Comparison of ENCODE assay signal across 9 mouse cellular contexts in the genomic region with DNA sequence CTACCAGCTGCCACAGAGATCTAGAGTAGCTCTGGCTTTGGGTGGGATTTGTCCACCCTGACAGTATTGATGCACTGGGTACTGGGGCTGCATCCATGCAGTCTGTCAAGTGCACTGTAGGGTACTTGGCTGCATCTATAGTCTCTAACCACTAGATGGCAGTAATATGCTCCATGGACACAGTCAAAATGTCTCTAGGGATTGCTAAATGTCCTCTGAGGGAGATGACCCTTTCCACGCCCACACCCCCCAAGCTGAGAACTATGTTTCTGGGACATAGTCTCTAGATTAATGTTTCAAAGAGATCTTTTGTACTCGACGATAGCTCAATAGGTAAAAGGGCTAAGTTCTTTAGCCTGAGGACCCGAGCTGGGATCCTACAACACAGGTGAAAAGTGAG. TPM values are rescaled to one million over a fixed set of nuclear protein-coding genes. Genes with fewer than 3 reads are reported as not detected.
DNase-seq lines count a peak whose midpoint lies in the region; ATAC-seq and TF ChIP-seq lines count a peak whose summit lies in the region.
"Had no signal": no experiment of that assay in that cellular context is flagged by ENCODE, and none has a peak within 500 bp of the region (broad histone marks: within the 10 kb centered on the region; RNA-seq: fewer than 3 reads in every experiment).

No protein-coding gene starts in this region.

- TF ChIP-seq CTCF in midbrain, postnatal 0 days (IDR thresholded peaks at IDR 0.05) = peak; percentile 66

- peak; percentile 25 to 36 for DNase-seq in cerebellum, postnatal 10 days
- no peak for DNase-seq in cerebellum, adult 11 months
- DNase-seq in midbrain, postnatal 0 days (ENCODE audit: low spot score) = peak; percentile 37
- DNase-seq in heart, adult 9 months (ENCODE audit: low spot score in 2 of 2) = peak; percentile 15 to 26
- peak; percentile 85 for DNase-seq in retina, embryonic 14.5 days (ENCODE audit: low spot score)
- no peak for DNase-seq in urinary bladder, postnatal 25 days (ENCODE audit: low spot score)
- DNase-seq in adrenal gland, postnatal 4 days (ENCODE audit: low spot score in 2 of 2) = no peak

- H3K4me3 ChIP-seq in midbrain, postnatal 0 days (ENCODE audit: low read depth, low read length) = no peak overlapping the region
- no peak overlapping the region for H3K4me3 ChIP-seq in midbrain, embryonic 13.5 days (replicated peaks)
- H3K4me3 ChIP-seq: stomach, embryonic 15.5 days had no signal

- no peaks in the 10 kb centered on the region for H3K27me3 ChIP-seq in midbrain, postnatal 0 days (ENCODE audit: insufficient read depth, low read length)
- H3K27me3 ChIP-seq in midbrain, embryonic 13.5 days = no peaks in the 10 kb centered on the region
- H3K27me3 ChIP-seq: stomach, embryonic 15.5 days had no signal

- H3K36me3 ChIP-seq in midbrain, postnatal 0 days (ENCODE audit: insufficient read depth, low read length) = no peaks in the 10 kb centered on the region
- H3K36me3 ChIP-seq in midbrain, embryonic 13.5 days = no peaks in the 10 kb centered on the region
- H3K36me3 ChIP-seq: stomach, embryonic 15.5 days had no signal

- no peaks in the 10 kb centered on the region for H3K4me1 ChIP-seq in midbrain, postnatal 0 days (ENCODE audit: insufficient read depth, low read length)
- H3K4me1 ChIP-seq in midbrain, embryonic 13.5 days (replicated peaks) = no peaks in the 10 kb centered on the region
- H3K4me1 ChIP-seq: stomach, embryonic 15.5 days had no signal

- H3K9ac ChIP-seq in midbrain, postnatal 0 days (replicated peaks; ENCODE audit: low read length, poor library complexity, severe bottlenecking) = no peak overlapping the region
- no peak overlapping the region for H3K9ac ChIP-seq in midbrain, embryonic 13.5 days (replicated peaks)
- H3K9ac ChIP-seq: stomach, embryonic 15.5 days had no signal

- ATAC-seq in midbrain, postnatal 0 days (ENCODE audit: low FRiP score) = no peak
- no peak for ATAC-seq in midbrain, embryonic 13.5 days

- H3K27ac ChIP-seq in midbrain, postnatal 0 days (ENCODE audit: low read depth, low read length) = no peak overlapping the region
- no peak overlapping the region for H3K27ac ChIP-seq in midbrain, embryonic 13.5 days
- H3K27ac ChIP-seq: stomach, embryonic 15.5 days had no signal

- peaks cover 9% of the 10 kb centered on the region; the same call in 1 of the 2 replicates for H3K9me3 ChIP-seq in midbrain, postnatal 0 days (ENCODE audit: low read length)
- peaks cover 5% of the 10 kb centered on the region; the same call in 1 of the 2 replicates for H3K9me3 ChIP-seq in midbrain, embryonic 13.5 days
- H3K9me3 ChIP-seq: stomach, embryonic 15.5 days had no signal

- H3K4me2 ChIP-seq in midbrain, postnatal 0 days (ENCODE audit: low read depth, low read length, poor library complexity, severe bottlenecking) = no peak overlapping the region
- no peak overlapping the region for H3K4me2 ChIP-seq in midbrain, embryonic 13.5 days (replicated peaks)
- H3K4me2 ChIP-seq: stomach, embryonic 15.5 days had no signal

- 43% methylated on average over 4 of the region's 4 CpGs for WGBS in midbrain, postnatal 0 days
- 42% methylated on average over 4 of the region's 4 CpGs for WGBS in midbrain, embryonic 13.5 days

RNA-seq across cellular contexts. Expression of a gene that starts 42.8 kb away (rescaled TPM):
- 12.7 and 17.9 TPM in 2 replicates for total RNA-seq in midbrain, postnatal 0 days (2014; rRNA removed)
- polyA plus RNA-seq in midbrain, postnatal 0 days (2015; fragmentation: Nextera tagmentation; extraction: Ambion mirVana) = 4.5 and 4.9 TPM in 2 replicates
- polyA plus RNA-seq in midbrain, embryonic 13.5 days (2015; fragmentation: Nextera tagmentation; extraction: Ambion mirVana) = 1.6 and 1.9 TPM in 2 replicates
- total RNA-seq in adrenal gland, postnatal 4 days (2021) = 10 to 100 TPM; 17.4 to 17.8 TPM

Comparison
In these comparisons a context has a peak if more than half of its experiments do, and no peak if none do; other contexts are left out.
1. DNase-seq: peak in cerebellum, postnatal 10 days (2 of 2), midbrain, postnatal 0 days (single experiment), heart, adult 9 months (2 of 2) and retina, embryonic 14.5 days (single experiment); none in cerebellum, adult 11 months (single experiment), urinary bladder, postnatal 25 days (single experiment) and adrenal gland, postnatal 4 days (0 of 2).